Mouse (Mus musculus) stomach, postnatal 0 days (tissue): ENCODE measurements around the gene Bid.

Source experiments
- CTCF ChIP-seq: IDR thresholded peaks from 2 replicates; pipeline ENCODE4 v1.5.1; 2016; ENCODE audit warnings: antibody characterized with exemption, low read depth, mild to moderate bottlenecking, moderate library complexity
- EP300 ChIP-seq: optimal IDR thresholded peaks from 2 replicates; pipeline ENCODE3; 2016; ENCODE audit warnings: antibody characterized with exemption

DNA sequence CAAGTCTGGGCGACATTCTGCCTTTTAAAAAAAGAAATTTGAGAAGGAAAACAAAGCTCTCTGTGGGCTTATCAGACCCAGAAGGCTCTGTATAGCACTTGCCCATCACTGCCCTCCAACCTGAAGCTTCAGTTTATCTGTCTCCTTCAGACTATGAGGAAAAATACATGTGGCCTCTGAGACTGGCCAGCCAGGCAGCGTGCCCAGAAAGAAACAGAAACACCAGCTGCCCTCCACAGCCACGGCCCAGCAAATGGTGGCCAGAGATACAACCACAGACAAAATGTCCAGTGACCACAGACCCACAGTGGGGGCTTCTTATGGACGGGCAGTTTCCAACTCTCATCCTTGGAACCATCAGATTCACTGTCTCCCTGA is 2.1 kb downstream of the Bid start:
- no peak for TF ChIP-seq CTCF
- TF ChIP-seq EP300: no peak
